Mouse (Mus musculus) left cerebral cortex, postnatal 36 days (tissue): Measurements from ENCODE around the gene Pcgf2. TPM values are rescaled to one million over a fixed set of nuclear protein-coding genes. Genes with fewer than 3 reads are reported as not detected.

ENCODE experiments used
- DNase-seq, 2 experiments: peaks; one replicate each; pipeline ENCODE4 v3.0.0; 2021 to 2022; ENCODE audit warnings: low spot score in 2 of 2, mixed read lengths in 1 of 2
- intact Hi-C: fragments of 180-260 bp; cut with DNase I; formaldehyde crosslinking; loops from one replicate; pipeline ENCODE4 v1.15.1; 2025
- total RNA-seq, 2 experiments: library from RNA; stranded (reverse); gene quantifications; 2 replicates each; pipeline ENCODE4 v1.2.3; 2021

Pcgf2 gene
- total RNA-seq, 2 experiments from 2014 or later = 27.5 to 35.7 TPM

- DNase-seq = peak in 1 of 2 experiments; percentile 49
- intact Hi-C loops = loop anchor here (5.0 kb wide), 1 partner anchor 37 kb away; the partner anchor contains the start of gene Mllt6
Measured at GRCm38 (mm10) chr11:97698741-97699611, 1.3 kb downstream of the Pcgf2 start.

DNA sequence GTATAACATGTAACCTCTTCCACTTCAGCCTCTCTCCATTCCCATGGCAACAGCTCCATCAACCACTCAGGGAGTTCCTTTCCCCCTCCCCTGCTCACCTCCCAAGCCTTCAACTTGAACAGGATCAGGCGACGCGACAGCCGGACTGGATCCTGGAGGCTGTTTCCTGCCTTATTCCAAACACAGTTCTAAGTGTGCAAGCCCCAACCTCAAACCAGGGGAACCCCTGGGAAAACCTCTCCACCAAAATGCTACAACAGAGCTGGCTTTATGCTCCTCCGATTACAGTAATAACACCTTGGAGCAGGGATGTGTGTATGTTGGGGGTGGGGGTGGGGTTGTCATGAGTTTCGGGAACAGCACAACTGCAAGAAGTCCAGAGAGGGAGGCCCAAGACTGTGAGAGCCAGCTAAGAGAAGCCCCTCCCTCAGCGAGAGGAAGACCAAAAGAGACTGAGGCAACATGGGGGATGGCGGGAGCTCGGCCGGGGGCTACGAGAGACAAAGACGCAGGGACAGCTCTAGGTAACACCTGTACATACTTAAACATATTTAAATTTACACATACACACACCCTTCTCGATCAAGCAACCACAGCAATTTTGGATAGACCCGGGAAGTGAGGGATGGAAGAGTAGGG, 2.3 kb downstream of the Pcgf2 start:
- DNase-seq = no peak
- intact Hi-C loops = loop anchor here (5.0 kb wide), 1 partner anchor 36 kb away; the partner anchor contains the start of gene Mllt6

DNA sequence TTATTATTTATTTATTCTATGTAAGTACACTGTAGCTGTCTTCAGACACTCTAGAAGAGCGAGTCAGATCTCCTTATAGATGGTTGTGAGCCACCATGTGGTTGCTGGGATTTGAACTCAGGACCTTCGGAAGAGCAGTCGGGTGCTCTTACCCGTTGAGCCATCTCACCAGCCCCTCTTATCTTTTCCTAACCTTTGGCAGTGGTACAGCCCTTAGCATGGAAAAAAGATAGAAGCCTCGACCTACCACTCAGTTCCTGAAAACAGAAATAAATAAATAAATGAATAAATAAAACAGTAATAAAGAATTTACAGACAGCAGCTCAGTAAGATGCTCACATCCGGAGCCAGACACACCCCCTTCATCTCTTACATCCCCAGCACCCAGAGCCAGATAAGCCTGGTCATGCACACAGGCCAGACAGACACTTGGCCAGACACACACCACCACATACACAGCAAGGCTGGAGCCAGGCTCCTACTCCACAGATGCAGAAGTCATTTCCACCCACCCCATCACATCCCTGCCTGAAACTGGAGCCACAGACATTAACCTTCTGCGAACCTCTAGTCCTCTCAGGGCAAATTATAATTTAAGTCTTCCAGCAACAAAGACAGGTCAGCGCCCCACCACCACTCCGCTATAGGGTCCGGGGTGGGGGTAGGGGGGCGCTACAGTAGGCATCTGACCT, 3.0 kb downstream of the Pcgf2 start:
- intact Hi-C loops = loop anchor here (5.0 kb wide), 1 partner anchor 35 kb away; the partner anchor contains the start of gene Mllt6
- no peak for DNase-seq

- intact Hi-C loops = loop anchor here (5.0 kb wide), 1 partner anchor 34 kb away; the partner anchor contains the start of gene Mllt6
- no peak for DNase-seq
Measured at GRCm38 (mm10) chr11:97696669-97697068, 3.6 kb downstream of the Pcgf2 start.

DNA sequence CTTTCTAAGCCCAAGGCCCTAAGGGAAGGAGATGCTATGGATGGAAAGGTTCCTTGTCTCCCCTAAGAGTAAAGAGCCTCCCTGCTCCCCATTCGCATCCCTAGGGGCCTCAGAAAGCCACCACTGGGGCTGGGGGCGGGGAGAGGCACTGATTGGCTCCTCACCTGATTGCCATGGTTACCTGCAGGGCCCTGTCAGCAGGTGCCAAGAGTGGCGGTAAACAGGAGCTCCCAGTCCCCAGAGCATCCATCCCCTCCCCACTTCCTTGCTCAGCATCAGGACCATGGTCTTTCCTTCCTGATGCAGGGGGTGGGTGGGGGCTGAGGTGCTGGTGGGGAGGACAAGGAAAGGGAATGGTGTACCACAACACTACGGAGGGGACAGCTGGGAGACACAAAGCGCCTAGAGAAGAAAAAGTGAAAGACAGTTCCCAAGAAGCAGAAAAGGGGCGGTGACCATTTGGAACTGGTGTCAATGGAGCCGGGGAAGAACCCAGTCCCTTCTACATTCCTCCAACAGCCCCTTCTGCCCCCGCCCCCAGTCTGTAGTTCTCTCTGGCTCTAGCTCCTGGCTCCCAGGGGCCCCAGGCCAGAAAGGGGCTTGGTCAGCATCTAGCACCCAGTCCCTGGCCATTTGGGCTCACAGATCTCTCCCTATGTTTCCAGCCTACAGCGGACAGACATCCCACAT, 4.4 kb downstream of the Pcgf2 start:
- intact Hi-C loops = loop anchor here (5.0 kb wide), 1 partner anchor 34 kb away; the partner anchor contains the start of gene Mllt6
- DNase-seq = no peak

DNA sequence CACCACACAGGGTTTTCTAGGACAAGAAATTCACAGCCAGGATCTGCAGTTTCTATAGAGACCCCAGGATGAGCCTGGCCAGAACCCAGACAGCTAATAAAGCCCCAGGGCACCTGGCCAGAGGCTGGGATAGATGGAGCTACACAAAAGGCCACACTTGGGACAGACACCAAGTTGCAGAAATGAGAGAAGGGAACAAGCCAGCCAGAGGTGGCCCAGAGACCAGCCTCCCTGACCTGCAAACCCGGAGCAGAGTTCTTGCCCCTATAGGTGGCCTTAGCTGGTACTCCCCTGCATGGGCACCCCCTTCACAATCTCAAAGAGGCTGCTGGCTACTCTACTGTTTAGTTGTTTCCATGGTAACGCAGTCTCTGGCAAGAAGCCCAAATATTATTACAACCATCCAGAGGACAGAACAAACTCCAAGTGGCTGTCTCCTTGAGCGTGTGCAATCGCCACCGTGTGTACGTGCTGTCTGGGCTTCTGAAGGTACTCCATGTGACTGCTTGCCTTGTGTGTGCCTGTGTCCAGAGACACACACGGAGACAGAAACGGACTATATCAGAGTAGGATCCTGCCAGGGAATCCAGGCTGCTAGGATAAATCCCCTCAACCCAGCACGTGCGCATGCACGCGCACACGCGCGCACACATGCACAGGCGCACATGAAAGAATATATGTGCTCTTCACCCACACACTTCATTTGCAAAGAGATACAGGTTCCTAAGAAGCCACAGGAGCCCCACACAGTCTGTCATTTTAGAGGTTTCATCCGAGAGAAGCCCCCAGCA, 5.2 kb downstream of the Pcgf2 start:
- peak in 1 of 2 experiments; percentile 48 for DNase-seq
- intact Hi-C loops = loop anchor here (5.0 kb wide), 2 partner anchors 33 to 63 kb away; partner anchors contain the start of gene Mllt6

DNA sequence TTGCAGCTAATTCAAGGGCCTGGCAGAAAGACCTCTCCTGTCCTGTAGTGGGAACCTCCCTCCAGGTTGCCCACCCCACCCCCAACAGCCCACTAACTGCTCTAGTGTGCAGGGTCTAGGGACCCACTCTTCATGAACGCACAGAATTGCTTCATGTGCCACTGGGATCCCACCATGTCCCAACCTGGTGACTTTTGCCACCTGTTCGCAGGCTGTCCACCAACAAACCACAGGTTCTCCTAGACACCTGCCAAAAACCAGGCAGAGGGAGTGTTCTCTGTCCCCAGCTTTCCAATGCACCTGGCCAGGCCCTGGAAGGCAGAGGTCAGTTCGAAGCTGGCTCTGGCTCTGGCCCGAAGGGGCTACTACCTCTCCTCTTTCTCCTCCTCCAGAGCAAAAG, 5.9 kb downstream of the Pcgf2 start:
- intact Hi-C loops = loop anchor here (5.0 kb wide), 1 partner anchor 62 kb away; no protein-coding TSS in a partner anchor
- DNase-seq = no peak

DNA sequence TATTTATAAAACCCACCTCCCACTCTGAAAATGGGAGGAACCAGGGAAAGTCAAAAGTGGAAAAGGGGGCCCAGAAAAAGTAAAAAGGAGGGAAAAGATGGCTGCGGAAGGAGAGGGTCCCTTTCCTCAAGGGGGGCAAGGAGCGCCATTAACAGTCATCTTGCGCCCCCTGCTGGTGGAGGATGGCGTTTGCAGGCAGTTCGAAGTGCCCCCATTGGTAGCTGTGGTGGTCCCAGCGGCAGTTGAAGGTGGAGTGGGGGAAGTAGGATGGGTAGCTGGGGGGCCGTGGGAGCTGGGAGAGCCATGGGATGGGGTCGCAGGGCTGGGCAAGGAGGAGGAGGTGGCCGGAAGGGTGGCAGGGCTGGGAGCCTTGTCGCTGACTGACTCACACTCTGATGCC, 10.4 kb downstream of the Pcgf2 start:
- no peak for DNase-seq
- intact Hi-C loops = loop anchor here (1.0 to 5.0 kb wide), 2 partner anchors 45 to 58 kb away; no protein-coding TSS in a partner anchor

DNA sequence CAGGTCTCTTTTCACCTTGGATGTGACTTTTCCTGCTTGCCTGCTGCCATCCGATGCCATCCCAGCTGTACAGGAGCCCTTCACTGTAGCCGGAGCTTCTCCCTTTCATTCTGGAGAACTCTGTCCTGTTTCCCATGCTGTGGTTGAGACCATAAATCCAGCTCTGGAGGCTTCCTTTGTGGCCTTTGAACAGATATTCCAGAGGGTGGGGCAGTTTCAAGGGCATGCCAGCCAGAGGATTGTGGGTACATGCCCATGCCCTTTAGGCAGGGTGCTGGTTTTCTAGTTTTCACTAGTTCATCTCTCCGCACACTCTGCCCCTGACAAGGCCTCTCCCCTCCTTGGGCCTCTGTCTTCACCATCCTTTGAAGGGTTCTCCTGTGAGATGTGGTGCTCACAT, 13.2 kb downstream of the Pcgf2 start:
- intact Hi-C loops = no loop called here
- DNase-seq = no peak

GRCm38 (mm10) chr11:97686322-97686908, 13.9 kb downstream of the Pcgf2 start:
- intact Hi-C loops = no loop called here
- DNase-seq = no peak

GRCm38 (mm10) chr11:97685613-97686321, 14.5 kb downstream of the Pcgf2 start, which contains the start of gene Cisd3:
Cisd3 (plus strand) TSS chr11:97685826.
- intact Hi-C loops = no loop called here
- DNase-seq = peak; percentile 90

GRCm38 (mm10) chr11:97684766-97685165, 15.5 kb downstream of the Pcgf2 start:
- intact Hi-C loops = no loop called here
- no peak for DNase-seq

GRCm38 (mm10) chr11:97684063-97684680, 16.1 kb downstream of the Pcgf2 start:
- DNase-seq = no peak
- intact Hi-C loops = no loop called here

- no peak for DNase-seq
- intact Hi-C loops = no loop called here
Measured at GRCm38 (mm10) chr11:97682504-97683055, 17.7 kb downstream of the Pcgf2 start.

- no peak for DNase-seq
- intact Hi-C loops = no loop called here
Measured at GRCm38 (mm10) chr11:97680430-97680829, 19.9 kb downstream of the Pcgf2 start.

GRCm38 (mm10) chr11:97678301-97678700, 22.0 kb downstream of the Pcgf2 start:
- intact Hi-C loops = no loop called here
- no peak for DNase-seq

GRCm38 (mm10) chr11:97677842-97678241, 22.5 kb downstream of the Pcgf2 start:
- DNase-seq = no peak
- intact Hi-C loops = no loop called here
